Mouse (Mus musculus): ENCODE data around the gene Olfr648. TPM values are rescaled to one million over a fixed set of nuclear protein-coding genes. Genes with fewer than 3 reads are reported as not detected.

The Olfr648 gene
- total RNA-seq (2021) = under 1 TPM in 1 of 2 experiments, not detected in 1; 0.11 TPM
- long read RNA-seq, experiment 1 = 0 reads
- long read RNA-seq, experiment 2 = 0 reads

- DNase-seq (ENCODE audit: low spot score in 2 of 2) = no peak
These were observed at the start of gene Olfr648 for GRCm38 (mm10) chr7:104183292-104183691. TSS of gene Olfr648 (minus strand) at chr7:104183392.

DNA sequence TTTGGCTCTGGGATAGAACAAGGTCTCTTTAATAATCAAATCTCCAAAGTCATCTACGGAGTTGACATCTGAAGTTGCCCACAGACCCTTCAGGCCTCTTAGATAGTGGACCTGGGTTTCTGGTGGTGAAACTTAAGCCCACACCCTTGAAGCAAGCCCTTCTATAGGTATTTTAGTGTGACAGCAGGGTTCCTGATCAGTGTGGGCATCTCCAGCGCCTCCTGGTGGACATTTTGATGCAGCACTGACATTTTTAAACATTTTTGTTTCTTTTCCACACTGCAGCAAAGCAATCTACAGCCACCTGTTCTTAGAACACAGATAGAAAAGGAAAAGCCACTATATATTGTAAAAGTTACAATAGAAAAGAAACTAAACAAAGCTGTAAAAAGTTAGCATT is 48.0 kb upstream of the Olfr648 start:
- DNase-seq (ENCODE audit: low spot score in 2 of 2) = no peak

DNA sequence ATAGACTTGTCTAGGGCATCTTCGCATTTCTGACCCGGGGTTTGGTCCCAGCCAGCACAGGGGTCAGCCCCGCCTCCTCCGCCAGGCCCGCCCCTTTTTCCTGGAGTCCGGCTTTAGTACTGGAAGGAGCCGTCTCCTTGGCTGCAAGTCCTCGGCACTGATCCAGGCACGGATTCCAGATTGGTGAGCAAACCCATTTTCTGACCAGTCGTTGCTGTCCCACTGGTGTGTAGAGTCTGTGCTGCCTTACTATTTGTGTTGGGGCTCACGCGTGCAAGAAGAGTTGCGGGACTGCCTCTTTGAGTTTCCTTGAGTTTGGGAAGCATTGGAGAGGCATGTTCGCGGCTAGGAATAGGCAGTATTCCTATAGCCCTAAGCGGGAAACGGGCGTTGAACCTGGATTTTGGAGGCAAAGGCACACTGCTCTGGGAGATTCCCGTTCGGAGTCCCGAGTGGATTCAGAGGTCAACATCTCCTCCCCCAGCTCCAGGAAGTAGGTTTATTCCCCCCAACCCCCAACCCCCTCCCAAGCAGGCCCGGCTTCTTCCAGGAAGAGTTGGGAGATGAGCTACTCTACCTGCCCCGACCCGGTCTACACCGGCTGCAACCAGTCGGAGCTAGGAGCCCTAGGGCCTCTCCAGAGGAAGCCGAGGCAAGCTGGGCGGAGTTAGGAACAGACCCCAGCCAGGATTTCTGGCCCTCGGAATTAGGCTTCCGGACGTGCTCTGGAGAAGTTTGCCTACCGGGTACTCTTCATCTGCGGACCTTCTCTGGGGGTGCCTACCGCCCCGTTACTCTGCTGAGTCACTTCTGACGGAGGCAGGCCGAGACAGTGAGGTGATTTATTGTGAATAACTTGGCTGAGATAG is 35.7 kb upstream of the Olfr648 start, which contains the start of gene Trim6:
TSS of gene Trim6 (plus strand) at position 93 of the 869 bp plus-strand sequence.
- peak; percentile 18 to 64 for DNase-seq (ENCODE audit: low spot score in 2 of 2)

DNA sequence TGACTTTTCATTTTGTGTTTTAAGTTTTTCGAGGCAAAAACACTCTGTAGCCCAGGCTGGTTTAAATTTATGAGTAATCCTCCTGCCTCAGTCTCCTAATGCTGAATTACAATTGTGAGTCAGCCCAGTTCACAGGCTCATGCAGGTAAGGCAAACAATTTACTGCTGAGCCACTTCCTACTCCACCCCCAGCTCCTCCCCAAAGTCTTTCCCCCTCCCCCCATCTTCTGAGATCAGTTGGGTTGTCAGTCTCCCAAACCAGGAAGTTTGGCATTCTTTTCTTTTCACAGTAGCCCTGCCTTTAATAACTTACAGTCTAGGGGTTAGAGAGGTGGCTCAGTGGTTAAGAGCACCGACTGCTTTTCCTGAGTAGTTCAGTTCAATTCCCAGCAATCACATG is 34.7 kb upstream of the Olfr648 start:
- no peak for DNase-seq (ENCODE audit: low spot score in 2 of 2)

GRCm38 (mm10) chr7:104216011-104216535 is 32.9 kb upstream of the Olfr648 start:
- no peak for DNase-seq (ENCODE audit: low spot score in 2 of 2)

- DNase-seq (ENCODE audit: low spot score in 2 of 2) = no peak
These were observed 23.0 kb upstream of the Olfr648 start for GRCm38 (mm10) chr7:104206197-104206596.

GRCm38 (mm10) chr7:104199822-104200221 is 16.6 kb upstream of the Olfr648 start:
- peak; percentile 18 to 41 for DNase-seq (ENCODE audit: low spot score in 2 of 2)

GRCm38 (mm10) chr7:104195885-104196284 is 12.7 kb upstream of the Olfr648 start, which contains the start of gene Olfr649:
TSS of gene Olfr649 (minus strand) at chr7:104195985.
- no peak for DNase-seq (ENCODE audit: low spot score in 2 of 2)

DNA sequence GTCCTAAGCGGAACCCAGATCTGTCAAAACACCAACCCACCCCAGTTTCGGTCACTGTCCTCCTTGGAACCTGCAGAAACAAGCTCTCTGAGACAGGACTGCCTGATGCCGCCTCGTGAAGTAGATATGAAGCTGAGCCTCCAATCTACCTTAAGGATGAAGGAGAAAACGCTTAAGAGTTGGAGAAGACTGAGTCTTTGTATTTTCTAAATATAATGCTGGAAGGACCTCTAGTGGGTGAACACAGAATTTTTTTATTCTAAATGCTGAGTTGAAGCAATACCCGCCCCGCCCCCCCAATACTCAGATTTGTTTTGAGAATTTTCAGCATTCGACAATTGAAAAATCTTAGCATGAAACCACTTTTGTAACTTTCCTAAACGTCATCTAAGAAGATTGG is 8.1 kb upstream of the Olfr648 start:
- no peak for DNase-seq (ENCODE audit: low spot score in 2 of 2)

GRCm38 (mm10) chr7:104179074-104179473 is 4.1 kb downstream of the Olfr648 start:
- no peak for DNase-seq (ENCODE audit: low spot score in 2 of 2)

GRCm38 (mm10) chr7:104178422-104179054 is 4.7 kb downstream of the Olfr648 start:
- no peak for DNase-seq (ENCODE audit: low spot score in 2 of 2)

DNA sequence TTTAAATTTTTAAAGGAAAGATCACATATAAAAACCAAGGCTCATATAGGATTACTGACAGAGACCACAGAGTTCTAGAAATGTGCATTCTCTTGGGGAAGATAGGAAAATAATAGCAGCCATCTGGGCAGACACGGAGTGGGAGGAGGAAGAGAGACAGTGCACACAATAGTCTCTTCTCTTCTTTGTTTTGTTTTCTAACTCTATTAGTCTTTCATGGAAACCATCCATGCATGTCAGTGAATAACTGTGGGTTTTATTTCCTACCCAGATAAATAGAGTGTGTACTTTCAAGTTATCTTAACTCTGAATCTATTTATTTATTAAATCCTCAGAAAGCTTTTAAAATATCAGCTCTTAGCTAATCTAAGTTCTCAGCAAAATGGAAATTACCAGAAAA is 8.1 kb downstream of the Olfr648 start:
- no peak for DNase-seq (ENCODE audit: low spot score in 2 of 2)

DNA sequence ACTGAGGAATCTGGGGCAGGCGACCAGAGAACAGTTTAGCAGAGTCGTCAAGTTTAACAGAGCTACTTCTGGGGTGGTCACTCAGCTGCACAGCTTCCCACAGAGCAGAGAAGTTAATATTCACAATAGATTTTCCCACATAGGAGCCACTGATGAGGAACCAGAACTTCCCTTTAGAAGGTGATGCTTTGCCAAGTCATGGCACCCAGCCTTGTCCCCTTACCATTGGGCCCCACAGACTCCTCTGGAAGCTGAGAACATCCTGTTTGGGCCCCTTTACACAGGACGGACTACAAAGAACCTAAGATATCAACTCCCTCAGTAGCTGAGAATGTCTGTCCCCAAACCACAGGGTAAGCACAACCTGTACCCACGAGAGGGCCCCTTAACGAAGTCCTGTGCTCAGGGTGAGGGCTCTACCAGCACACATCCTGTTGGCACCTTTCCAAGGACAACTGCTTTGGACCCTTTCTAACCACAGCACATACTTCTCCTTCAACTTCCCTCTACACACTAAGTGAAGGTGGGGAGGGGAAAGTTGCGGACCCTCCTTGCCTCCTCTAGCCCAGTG is 13.5 kb downstream of the Olfr648 start:
- DNase-seq (ENCODE audit: low spot score in 2 of 2) = no peak

- no peak for DNase-seq (ENCODE audit: low spot score in 2 of 2)
These were observed 16.1 kb downstream of the Olfr648 start for GRCm38 (mm10) chr7:104167105-104167504.

GRCm38 (mm10) chr7:104150456-104150855 is 32.7 kb downstream of the Olfr648 start, which contains the start of gene Ubqlnl:
TSS of gene Ubqlnl (minus strand) at chr7:104150556.
- DNase-seq (ENCODE audit: low spot score in 2 of 2) = no peak

- no peak for DNase-seq (ENCODE audit: low spot score in 2 of 2)
These were observed 40.0 kb downstream of the Olfr648 start, which contains the start of gene Ubqln3 for GRCm38 (mm10) chr7:104143179-104143578. TSS of gene Ubqln3 (minus strand) at chr7:104143279.

DNA sequence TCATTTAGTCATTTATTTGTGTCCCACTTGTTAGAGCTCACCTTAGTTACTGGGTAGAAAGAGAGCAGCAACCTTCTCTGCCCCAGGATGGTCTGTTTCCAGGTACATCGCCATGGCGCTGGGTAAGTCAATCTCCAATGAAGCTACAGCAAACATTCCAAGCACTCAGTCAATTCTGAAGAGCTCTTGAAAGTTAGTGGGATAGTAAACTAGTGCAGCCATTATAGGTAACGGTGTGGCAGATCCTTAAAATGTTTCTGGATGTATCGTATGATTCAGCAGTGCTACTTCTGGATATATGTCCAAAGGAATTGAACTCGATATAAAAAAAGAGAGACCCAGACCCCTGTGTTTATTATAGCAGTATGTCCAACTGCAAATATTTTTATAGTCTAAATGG is 45.9 kb downstream of the Olfr648 start, which contains the start of gene Olfr643:
TSS of gene Olfr643 (minus strand) at position 101 of the 400 bp plus-strand sequence.
- DNase-seq (ENCODE audit: low spot score in 2 of 2) = no peak

GRCm38 (mm10) chr7:104129726-104130125 is 53.5 kb downstream of the Olfr648 start, which contains the start of gene Ubqln5:
TSS of gene Ubqln5 (minus strand) at chr7:104129826.
- no peak for DNase-seq (ENCODE audit: low spot score in 2 of 2)
